Mouse (Mus musculus): ENCODE results near the gene Tnfrsf9. TPM values are rescaled to one million over a fixed set of nuclear protein-coding genes. Genes with fewer than 3 reads are reported as not detected.
A peak's percentile ranks its signal among the peaks of the same experiment; 100 is the strongest.

Tnfrsf9 gene
- total and polyA plus RNA-seq, 2 experiments from 2014 or later: 0.09 to 0.52 TPM

GRCm38 (mm10) chr4:150963711-150964110, 49.3 kb downstream of the Tnfrsf9 start:
- Histone ChIP-seq H3K4me1 (ENCODE audit: insufficient read depth, low read length) (no peaks in the 10 kb centered on the region), H3K4me2 (ENCODE audit: low read depth, low read length) (no peak overlapping the region), H3K27ac (no peak overlapping the region), H3K9ac (replicated peaks; ENCODE audit: low read length) (no peak overlapping the region), H3K27me3 (ENCODE audit: insufficient read depth, low read length) (no peaks in the 10 kb centered on the region), H3K4me3 (ENCODE audit: low read length) (no peak overlapping the region), H3K36me3 (ENCODE audit: insufficient read depth, low read length) (no peaks in the 10 kb centered on the region), H3K9me3 (ENCODE audit: low read length) (no peaks in the 10 kb centered on the region)
- WGBS: 68% methylated on average over 2 of the region's 2 CpGs
- no peak for DNase-seq (ENCODE audit: low spot score)
- ATAC-seq: no peak
- TF ChIP-seq CTCF (IDR thresholded peaks at IDR 0.05; ENCODE audit: low read depth): no peak

DNA sequence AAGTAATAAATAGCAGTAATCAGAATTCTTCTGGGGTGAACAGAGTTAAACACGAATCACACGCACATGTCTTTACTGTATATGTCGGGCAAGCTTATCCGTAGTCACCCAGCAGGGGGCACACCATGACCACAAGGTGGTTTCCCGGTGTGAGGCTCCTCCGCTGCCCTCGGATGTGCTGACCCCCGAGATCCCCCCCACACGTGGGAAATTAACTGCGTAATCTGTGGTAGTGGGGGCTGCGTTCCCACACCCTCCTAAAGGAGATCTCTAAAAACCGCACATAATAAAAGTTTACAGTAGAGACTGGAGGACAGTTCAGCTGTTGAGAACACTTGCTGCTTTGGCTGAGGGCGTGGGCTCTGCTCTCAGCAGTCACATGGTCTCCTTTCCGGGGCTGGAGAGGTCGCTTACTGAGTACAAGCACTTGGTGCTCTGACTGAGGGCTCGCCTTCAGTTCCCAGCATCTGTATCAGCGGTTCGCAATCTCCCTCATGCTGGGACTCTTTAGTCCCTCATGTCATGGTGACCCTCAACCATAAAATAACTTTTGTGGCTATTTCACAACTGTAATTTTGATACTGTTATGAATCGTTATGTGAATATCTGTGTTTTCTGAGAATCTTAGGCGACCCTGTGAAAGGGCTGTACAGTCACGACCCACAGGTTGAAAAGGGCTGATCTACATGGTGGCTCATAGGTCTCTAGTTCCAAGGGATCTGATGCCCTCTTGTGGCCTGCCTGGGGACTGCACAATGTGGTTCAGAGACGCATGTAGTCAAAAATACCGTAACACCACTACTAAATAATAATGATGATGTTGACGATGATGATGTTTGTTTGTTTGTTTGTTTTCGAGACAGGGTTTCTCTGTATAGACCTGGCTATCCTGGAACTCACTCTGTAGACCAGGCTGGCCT, 50.5 kb downstream of the Tnfrsf9 start:
- Histone ChIP-seq H3K4me2 (ENCODE audit: low read depth, low read length) (peak overlapping the region; percentile 48), H3K36me3 (ENCODE audit: insufficient read depth, low read length) (no peaks in the 10 kb centered on the region), H3K9ac (replicated peaks; ENCODE audit: low read length) (no peak overlapping the region), H3K27me3 (ENCODE audit: insufficient read depth, low read length) (no peaks in the 10 kb centered on the region), H3K9me3 (ENCODE audit: low read length) (no peaks in the 10 kb centered on the region), H3K4me1 (ENCODE audit: insufficient read depth, low read length) (no peaks in the 10 kb centered on the region), H3K27ac (no peak overlapping the region), H3K4me3 (ENCODE audit: low read length) (peak overlapping the region; percentile 14)
- 13% methylated on average over 25 of the region's 25 CpGs for WGBS
- peak; percentile 80 for ATAC-seq
- peak; percentile 88 for DNase-seq (ENCODE audit: low spot score)
- TF ChIP-seq CTCF (IDR thresholded peaks at IDR 0.05; ENCODE audit: low read depth): peak; percentile 89

GRCm38 (mm10) chr4:150965555-150965951, 51.2 kb downstream of the Tnfrsf9 start:
- 72% methylated on average over 11 of the region's 11 CpGs for WGBS

DNA sequence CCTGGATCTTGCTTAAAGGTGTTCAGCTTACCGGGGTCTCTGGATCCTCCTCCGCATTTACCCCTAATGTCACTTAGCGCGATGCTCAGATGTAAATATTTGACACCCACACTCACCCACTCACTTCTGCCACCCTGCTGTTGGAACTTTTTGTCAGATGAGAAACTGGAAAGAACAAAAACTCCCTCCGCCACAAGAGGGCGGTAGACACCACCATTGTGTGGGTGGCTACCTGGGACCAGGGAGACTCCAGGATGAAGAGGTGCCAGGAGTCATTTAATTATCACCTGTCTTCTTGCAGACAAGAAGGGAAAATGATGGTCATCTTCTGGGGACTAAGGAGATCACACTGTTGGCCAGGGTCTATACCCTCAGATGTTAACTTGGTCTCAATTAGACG, 52.2 kb downstream of the Tnfrsf9 start:
- Histone ChIP-seq H3K4me1 (ENCODE audit: insufficient read depth, low read length) (no peaks in the 10 kb centered on the region), H3K9ac (replicated peaks; ENCODE audit: low read length) (no peak overlapping the region), H3K4me2 (ENCODE audit: low read depth, low read length) (no peak overlapping the region), H3K27ac (no peak overlapping the region), H3K27me3 (ENCODE audit: insufficient read depth, low read length) (no peaks in the 10 kb centered on the region), H3K4me3 (ENCODE audit: low read length) (no peak overlapping the region), H3K36me3 (ENCODE audit: insufficient read depth, low read length) (no peaks in the 10 kb centered on the region), H3K9me3 (ENCODE audit: low read length) (no peaks in the 10 kb centered on the region)
- ATAC-seq (no peak), DNase-seq (ENCODE audit: low spot score) (peak; percentile 74)
- TF ChIP-seq CTCF (IDR thresholded peaks at IDR 0.05; ENCODE audit: low read depth): peak; percentile 77
- 24% methylated on average over 7 of the region's 7 CpGs for WGBS

More at GRCm38 (mm10) chr4:150965555-150965951, 51.2 kb downstream of the Tnfrsf9 start:
- no peak overlapping the region for H3K4me2 ChIP-seq (ENCODE audit: low read depth, low read length)
- H3K36me3 ChIP-seq (ENCODE audit: insufficient read depth, low read length): no peaks in the 10 kb centered on the region
- H3K4me1 ChIP-seq (ENCODE audit: insufficient read depth, low read length): no peaks in the 10 kb centered on the region
- ATAC-seq (no peak), DNase-seq (ENCODE audit: low spot score) (no peak)
- H3K9me3 ChIP-seq (ENCODE audit: low read length): no peaks in the 10 kb centered on the region
- TF ChIP-seq CTCF (IDR thresholded peaks at IDR 0.05; ENCODE audit: low read depth): no peak
- H3K4me3 ChIP-seq (ENCODE audit: low read length): no peak overlapping the region
- H3K9ac ChIP-seq (replicated peaks; ENCODE audit: low read length): no peak overlapping the region
- no peaks in the 10 kb centered on the region for H3K27me3 ChIP-seq (ENCODE audit: insufficient read depth, low read length)
- H3K27ac ChIP-seq: no peak overlapping the region

DNA sequence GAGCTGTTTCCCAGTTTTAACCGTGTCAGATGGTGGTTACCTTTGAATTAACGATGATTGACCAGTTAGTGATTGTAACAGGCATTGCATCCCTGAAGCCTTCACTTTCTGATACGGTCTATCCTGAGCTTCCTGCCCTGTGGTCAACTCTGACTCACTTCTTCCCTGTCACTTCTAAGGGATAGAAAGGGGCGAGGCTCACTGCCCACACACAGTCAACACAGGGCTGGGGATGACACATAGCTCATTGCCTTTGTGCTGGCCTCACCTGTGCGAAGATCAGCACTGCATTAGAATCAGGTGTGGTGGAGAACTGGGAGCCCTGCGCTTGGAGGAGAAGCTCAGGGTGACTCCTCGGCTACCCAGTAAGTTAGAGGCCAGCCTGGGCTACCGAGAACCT, 54.6 kb downstream of the Tnfrsf9 start:
- DNase-seq (ENCODE audit: low spot score): no peak
- Histone ChIP-seq H3K9ac (replicated peaks; ENCODE audit: low read length) (no peak overlapping the region), H3K36me3 (ENCODE audit: insufficient read depth, low read length) (no peaks in the 10 kb centered on the region), H3K4me1 (ENCODE audit: insufficient read depth, low read length) (no peaks in the 10 kb centered on the region), H3K27ac (no peak overlapping the region), H3K4me2 (ENCODE audit: low read depth, low read length) (no peak overlapping the region), H3K9me3 (ENCODE audit: low read length) (no peaks in the 10 kb centered on the region), H3K27me3 (ENCODE audit: insufficient read depth, low read length) (no peaks in the 10 kb centered on the region), H3K4me3 (ENCODE audit: low read length) (no peak overlapping the region)
- no peak for ATAC-seq
- no peak for TF ChIP-seq CTCF (IDR thresholded peaks at IDR 0.05; ENCODE audit: low read depth)
- WGBS: 87% methylated on average over 8 of the region's 8 CpGs

DNA sequence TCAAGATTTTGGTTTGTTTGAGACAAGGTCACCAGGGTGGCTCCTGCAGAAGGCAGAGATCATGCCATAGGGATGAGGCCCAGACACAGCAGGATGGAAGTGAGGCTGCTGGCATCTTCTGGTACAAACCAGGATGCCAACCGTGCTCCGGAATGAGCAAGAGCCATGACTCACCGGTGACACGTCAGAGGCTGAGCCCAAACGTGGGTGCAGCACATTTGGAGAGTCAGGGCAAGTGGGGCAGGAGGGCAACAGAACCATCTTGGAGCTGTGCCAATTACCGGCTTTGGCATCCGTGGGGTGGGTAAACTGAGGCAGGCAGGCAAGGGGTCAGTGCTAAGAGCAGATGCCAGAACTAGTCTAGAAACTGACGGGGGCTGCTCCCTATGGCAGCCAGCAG, 58.9 kb downstream of the Tnfrsf9 start:
- no peaks in the 10 kb centered on the region for H3K9me3 ChIP-seq (ENCODE audit: low read length)
- TF ChIP-seq CTCF (IDR thresholded peaks at IDR 0.05; ENCODE audit: low read depth): no peak
- DNase-seq (ENCODE audit: low spot score) (no peak), ATAC-seq (no peak)
- H3K36me3 ChIP-seq (ENCODE audit: insufficient read depth, low read length): no peaks in the 10 kb centered on the region
- no peak overlapping the region for H3K4me2 ChIP-seq (ENCODE audit: low read depth, low read length)
- WGBS: 85% methylated on average over 8 of the region's 8 CpGs
- H3K4me1 ChIP-seq (ENCODE audit: insufficient read depth, low read length): no peaks in the 10 kb centered on the region
- no peak overlapping the region for H3K27ac ChIP-seq
- no peak overlapping the region for H3K4me3 ChIP-seq (ENCODE audit: low read length)
- H3K27me3 ChIP-seq (ENCODE audit: insufficient read depth, low read length): no peaks in the 10 kb centered on the region
- no peak overlapping the region for H3K9ac ChIP-seq (replicated peaks; ENCODE audit: low read length)

DNA sequence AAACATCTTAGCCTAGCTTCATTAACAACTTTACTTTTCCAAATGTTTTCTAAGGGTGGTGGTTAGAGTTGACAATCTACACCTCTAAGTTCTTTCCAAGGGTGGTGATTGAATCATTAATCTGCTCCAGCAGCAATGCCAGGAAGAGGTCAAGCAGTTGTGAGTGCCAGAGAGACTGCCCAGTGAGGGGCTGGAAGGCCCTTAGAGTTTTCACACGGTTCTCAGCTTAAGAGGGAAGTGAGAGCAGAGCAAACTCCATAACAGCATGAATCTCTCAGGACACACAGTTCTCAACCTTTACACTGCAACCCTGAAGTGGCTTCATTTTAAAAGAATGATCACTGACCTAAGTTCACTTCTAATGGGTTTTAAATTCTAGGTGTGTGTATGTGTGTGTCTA, 60.8 kb downstream of the Tnfrsf9 start:
- ATAC-seq (no peak), DNase-seq (ENCODE audit: low spot score) (no peak)
- Histone ChIP-seq H3K9ac (replicated peaks; ENCODE audit: low read length) (no peak overlapping the region), H3K4me2 (ENCODE audit: low read depth, low read length) (no peak overlapping the region), H3K27ac (no peak overlapping the region), H3K9me3 (ENCODE audit: low read length) (no peaks in the 10 kb centered on the region), H3K4me3 (ENCODE audit: low read length) (no peak overlapping the region), H3K4me1 (ENCODE audit: insufficient read depth, low read length) (no peaks in the 10 kb centered on the region), H3K36me3 (ENCODE audit: insufficient read depth, low read length) (no peaks in the 10 kb centered on the region), H3K27me3 (ENCODE audit: insufficient read depth, low read length) (no peaks in the 10 kb centered on the region)
- TF ChIP-seq CTCF (IDR thresholded peaks at IDR 0.05; ENCODE audit: low read depth): no peak
- WGBS: 24% methylated on average over 1 of the region's 1 CpGs

Data from hindbrain, postnatal 0 days (tissue).